Mouse (Mus musculus) lung, postnatal 0 days (tissue): ENCODE results near the gene Vgll4. TPM values are rescaled to one million over a fixed set of nuclear protein-coding genes. Genes with fewer than 3 reads are reported as not detected.

Source experiments
- ATAC-seq: fragments of 200-750 bp; cut with Nextera tagmentation; 2 replicates; pipeline ENCODE4 v1.8.0; 2017; ENCODE audit warnings: moderate library complexity
- DNase-seq: peaks from one replicate; pipeline ENCODE4 v3.0.0-alpha.2; 2016; ENCODE audit warnings: low spot score
- H3K27ac ChIP-seq: fragments of 300-500 bp; sonication (generic); 2 replicates; pipeline ENCODE4 v1.5.1; 2014; ENCODE audit warnings: antibody characterized with exemption, mild to moderate bottlenecking, low read length, mixed read lengths
- H3K27me3 ChIP-seq: fragments of 300-500 bp; sonication (generic); replicated peaks from 2 replicates; pipeline ENCODE4 v1.6.1; 2014; ENCODE audit warnings: low read length, mixed read lengths; ENCODE audit not compliant: insufficient read depth
- H3K36me3 ChIP-seq: fragments of 300-500 bp; sonication (generic); 2 replicates; pipeline ENCODE4 v1.6.1; 2014; ENCODE audit warnings: low read length, mixed read lengths; ENCODE audit not compliant: insufficient read depth
- H3K4me1 ChIP-seq: fragments of 300-500 bp; sonication (generic); 2 replicates; pipeline ENCODE4 v1.6.1; 2014; ENCODE audit warnings: antibody characterized with exemption, low read depth, low read length, mixed read lengths; ENCODE audit not compliant: insufficient read depth
- H3K4me2 ChIP-seq: fragments of 300-500 bp; sonication (generic); replicated peaks from 2 replicates; pipeline ENCODE4 v1.6.1; 2014; ENCODE audit warnings: low read depth, mild to moderate bottlenecking, low read length, moderate library complexity, mixed read lengths
- H3K4me3 ChIP-seq: fragments of 300-500 bp; sonication (generic); 2 replicates; pipeline ENCODE4 v1.5.1; 2014; ENCODE audit warnings: low read depth, low read length
- H3K9ac ChIP-seq: fragments of 300-500 bp; sonication (generic); replicated peaks from 2 replicates; pipeline ENCODE4 v1.6.1; 2014; ENCODE audit warnings: low read depth, mild to moderate bottlenecking
- H3K9me3 ChIP-seq: fragments of 300-500 bp; sonication (generic); 2 replicates; pipeline ENCODE4 v1.6.1; 2016; ENCODE audit warnings: low read length, mixed read lengths
- CTCF ChIP-seq: IDR thresholded peaks from 2 replicates; pipeline ENCODE4 v1.5.1; 2016; ENCODE audit warnings: antibody characterized with exemption, mild to moderate bottlenecking
- EP300 ChIP-seq: IDR thresholded peaks from 2 replicates; pipeline ENCODE4 v1.6.1; 2016; ENCODE audit warnings: antibody characterized with exemption, mild to moderate bottlenecking, control low read depth
- WGBS: fragments of 180-500 bp; shearing (Covaris S2); extraction: QIAGEN DNeasy Blood & Tissue Kit; methylation state at CpG from one replicate; pipeline ENCODE4 v1.1.7; 2014; 5-methylcytosine and 5-hydroxymethylcytosine counted together
- polyA plus RNA-seq: library from polyadenylated mRNA; unstranded; fragments of >200 nt; fragmentation: Nextera tagmentation; extraction: Ambion mirVana; gene quantifications from 2 replicates; pipeline ENCODE4 v1.2.1, GENCODE M21; 2015

Gene Vgll4
- 104 and 108 TPM in 2 replicates for polyA plus RNA-seq

DNA sequence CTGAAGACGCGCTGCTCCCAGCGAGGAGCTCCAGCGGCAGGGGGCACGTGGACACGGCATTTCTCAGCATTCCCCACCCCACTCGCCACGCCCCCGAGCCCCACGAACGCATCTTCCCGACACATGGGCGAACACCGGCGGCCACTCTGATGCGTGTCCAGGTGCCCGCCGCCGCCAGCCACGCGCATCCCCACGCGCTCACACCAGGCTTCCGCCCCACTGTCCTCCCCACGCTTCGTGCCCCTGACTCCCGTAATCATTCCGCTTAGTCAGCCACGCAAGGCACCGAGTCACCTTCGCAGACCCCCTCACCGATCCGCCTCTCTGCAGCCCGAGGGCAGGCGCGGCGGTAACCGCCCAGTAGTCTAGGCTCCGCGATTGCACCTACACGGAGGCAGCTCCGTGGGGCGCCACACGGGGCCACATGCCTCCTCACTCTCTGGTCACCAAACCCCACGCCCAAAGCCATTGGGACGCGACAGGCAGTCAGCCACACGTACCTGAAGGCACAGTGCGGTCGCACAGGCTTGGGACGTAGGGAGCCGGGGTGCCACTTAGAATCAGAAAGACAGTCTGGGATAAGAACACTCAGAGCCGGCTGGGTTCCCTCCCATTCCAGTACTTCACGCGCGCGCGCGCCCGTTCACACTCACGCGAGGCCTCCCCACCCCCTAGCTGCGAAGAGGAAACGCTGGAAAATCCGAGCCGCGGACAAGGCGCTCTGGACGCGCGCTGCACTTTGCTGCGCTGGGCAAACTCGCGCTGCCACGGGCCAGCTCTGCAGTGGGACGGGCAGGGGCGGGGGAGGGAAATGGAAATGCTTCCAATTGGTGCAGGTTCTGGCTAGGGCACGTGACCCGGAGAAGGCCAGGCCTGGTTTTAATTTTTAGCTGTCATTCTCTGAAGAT is at the start of gene Vgll4:
Gene Vgll4, minus strand, starts transcription at position 782 of the 908 bp plus-strand sequence.
- Histone ChIP-seq H3K4me1 (no peaks in the 10 kb centered on the region), H3K36me3 (no peaks in the 10 kb centered on the region), H3K27ac (peak within 1 kb of the TSS; percentile 86), H3K9ac (peak within 1 kb of the TSS; percentile 72), H3K4me3 (peak within 1 kb of the TSS; percentile 71), H3K9me3 (no peaks in the 10 kb centered on the region), H3K27me3 (no peaks in the 10 kb centered on the region), H3K4me2 (peak within 1 kb of the TSS; percentile 98)
- ATAC-seq (peak; percentile 63), DNase-seq (peak; percentile 79)
- WGBS = under 1% methylated on average over 78 of the region's 79 CpGs
- TF ChIP-seq EP300 = no peak
- TF ChIP-seq CTCF = peak; percentile 25

DNA sequence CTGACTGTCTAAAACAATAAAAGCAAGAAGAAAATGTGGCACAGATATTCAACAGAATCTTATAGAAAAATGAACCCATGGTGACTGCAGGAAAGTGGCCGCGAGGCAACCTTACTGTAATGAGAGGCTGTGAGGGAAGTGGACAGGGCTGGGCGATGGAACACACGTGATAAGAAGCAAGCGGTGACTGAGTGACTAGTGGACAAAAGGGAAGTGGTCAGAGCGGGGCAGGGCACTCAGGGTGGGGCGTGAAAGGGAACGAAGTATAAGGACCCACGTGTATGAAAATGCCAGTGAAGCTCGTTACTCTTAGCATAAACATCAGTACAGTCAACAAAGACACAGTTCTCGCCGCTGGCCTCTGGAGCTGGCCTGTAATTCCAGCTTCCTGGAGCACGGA is 45.7 kb upstream of the Vgll4 start:
- Histone ChIP-seq H3K9me3 (no peaks in the 10 kb centered on the region), H3K27me3 (no peaks in the 10 kb centered on the region), H3K4me2 (no peak overlapping the region), H3K36me3 (peaks cover 15% of the 10 kb centered on the region; the same call in 1 of the 2 replicates), H3K4me1 (no peaks in the 10 kb centered on the region), H3K27ac (no peak overlapping the region), H3K4me3 (no peak overlapping the region), H3K9ac (no peak overlapping the region)
- TF ChIP-seq CTCF = no peak
- no peak for TF ChIP-seq EP300
- DNase-seq (peak; percentile 38), ATAC-seq (0 out of 2 replicates have a peak, but pooled peaks have one; percentile 28)
- 85% methylated on average over 13 of the region's 13 CpGs for WGBS

GRCm38 (mm10) chr6:115013574-115013973 is 43.8 kb upstream of the Vgll4 start:
- DNase-seq (no peak), ATAC-seq (no peak)

GRCm38 (mm10) chr6:115011792-115012191 is 42.0 kb upstream of the Vgll4 start:
- H3K36me3 ChIP-seq = peaks cover 14% of the 10 kb centered on the region; the same call in 1 of the 2 replicates
- TF ChIP-seq CTCF = no peak
- no peak for TF ChIP-seq EP300
- no peaks in the 10 kb centered on the region for H3K9me3 ChIP-seq
- H3K9ac ChIP-seq = no peak overlapping the region
- WGBS = 86% methylated on average over 8 of the region's 8 CpGs
- H3K27ac ChIP-seq = no peak overlapping the region
- ATAC-seq = no peak
- H3K4me2 ChIP-seq = no peak overlapping the region
- no peak overlapping the region for H3K4me3 ChIP-seq
- H3K27me3 ChIP-seq = no peaks in the 10 kb centered on the region
- no peak for DNase-seq
- no peaks in the 10 kb centered on the region for H3K4me1 ChIP-seq

More at GRCm38 (mm10) chr6:115013574-115013973, 43.8 kb upstream of the Vgll4 start:
- Histone ChIP-seq H3K4me3 (no peak overlapping the region), H3K36me3 (peaks cover 14% of the 10 kb centered on the region; the same call in 1 of the 2 replicates), H3K27me3 (no peaks in the 10 kb centered on the region), H3K9ac (no peak overlapping the region), H3K9me3 (no peaks in the 10 kb centered on the region), H3K4me2 (no peak overlapping the region), H3K4me1 (no peaks in the 10 kb centered on the region), H3K27ac (no peak overlapping the region)
- WGBS = 78% methylated on average over 4 of the region's 4 CpGs
- no peak for TF ChIP-seq CTCF
- no peak for TF ChIP-seq EP300

DNA sequence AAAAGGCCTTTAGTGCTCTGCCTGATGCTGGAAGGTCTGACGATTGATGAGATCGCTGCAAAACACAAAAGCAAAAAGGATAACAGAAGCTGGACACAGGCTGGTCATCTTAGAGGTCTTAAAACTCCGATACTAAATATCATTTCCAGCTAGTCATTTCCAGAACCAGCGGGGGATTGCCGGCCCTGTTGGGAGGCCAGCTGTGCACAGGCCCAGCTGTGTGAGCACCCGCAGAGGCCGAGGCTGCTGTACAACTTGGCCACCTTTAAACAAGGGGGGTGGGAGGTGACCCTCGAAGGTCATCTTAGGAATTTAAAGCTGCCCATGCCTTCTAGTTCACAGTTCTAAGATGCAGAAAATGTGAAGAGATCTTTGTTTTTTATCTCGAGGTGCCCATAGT is 41.0 kb upstream of the Vgll4 start:
- H3K4me3 ChIP-seq = no peak overlapping the region
- H3K9ac ChIP-seq = no peak overlapping the region
- no peak for DNase-seq
- WGBS = 75% methylated on average over 9 of the region's 9 CpGs
- no peaks in the 10 kb centered on the region for H3K4me1 ChIP-seq
- peaks cover 14% of the 10 kb centered on the region; the same call in 1 of the 2 replicates for H3K36me3 ChIP-seq
- H3K9me3 ChIP-seq = no peaks in the 10 kb centered on the region
- TF ChIP-seq EP300 (no peak), CTCF (no peak)
- no peak for ATAC-seq
- no peaks in the 10 kb centered on the region for H3K27me3 ChIP-seq
- H3K27ac ChIP-seq = no peak overlapping the region
- H3K4me2 ChIP-seq = no peak overlapping the region

GRCm38 (mm10) chr6:115010304-115010703 is 40.5 kb upstream of the Vgll4 start:
- TF ChIP-seq CTCF = no peak
- no peak for TF ChIP-seq EP300
- no peak for ATAC-seq
- 84% methylated on average over 9 of the region's 9 CpGs for WGBS
- Histone ChIP-seq H3K4me1 (no peaks in the 10 kb centered on the region), H3K4me3 (no peak overlapping the region), H3K9me3 (no peaks in the 10 kb centered on the region), H3K27ac (no peak overlapping the region), H3K27me3 (no peaks in the 10 kb centered on the region), H3K9ac (no peak overlapping the region), H3K4me2 (no peak overlapping the region), H3K36me3 (peaks cover 18% of the 10 kb centered on the region; the same call in 1 of the 2 replicates)
- DNase-seq = no peak
